Mouse (Mus musculus) kidney, postnatal 0 days (tissue): Measurements from ENCODE around the gene Gm10553. TPM values are rescaled to one million over a fixed set of nuclear protein-coding genes. Genes with fewer than 3 reads are reported as not detected.
"Not testable (repeated sequence)": the region's sequence is repeated elsewhere in the genome, so short reads cannot be mapped to it uniquely, and the experiment has no call there.

ENCODE experiments used
- ATAC-seq: fragments of 200-750 bp; cut with Nextera tagmentation; replicated peaks from 2 replicates; pipeline ENCODE4 v1.8.0; 2017; ENCODE audit warnings: low read depth, moderate number of reproducible peaks, moderate TSS enrichment, moderate library complexity; ENCODE audit not compliant: low FRiP score
- DNase-seq: peaks from one replicate; pipeline ENCODE4 v3.0.0-alpha.2; 2016; ENCODE audit warnings: low spot score
- H3K27ac ChIP-seq: fragments of 300-500 bp; sonication (generic); 2 replicates; pipeline ENCODE4 v1.5.1; 2014; ENCODE audit warnings: mild to moderate bottlenecking
- H3K27me3 ChIP-seq: fragments of 300-500 bp; sonication (generic); 2 replicates; pipeline ENCODE4 v1.6.1; 2014; ENCODE audit warnings: low read length, mixed read lengths; ENCODE audit not compliant: insufficient read depth
- H3K36me3 ChIP-seq: fragments of 300-500 bp; sonication (generic); 2 replicates; pipeline ENCODE4 v1.6.1; 2014; ENCODE audit warnings: low read length, mixed read lengths; ENCODE audit not compliant: insufficient read depth
- H3K4me1 ChIP-seq: fragments of 300-500 bp; sonication (generic); replicated peaks from 2 replicates; pipeline ENCODE4 v1.6.1; 2014; ENCODE audit warnings: antibody characterized with exemption, low read length, mixed read lengths; ENCODE audit not compliant: insufficient read depth
- H3K4me2 ChIP-seq: fragments of 300-500 bp; sonication (generic); 2 replicates; pipeline ENCODE4 v1.6.1; 2014; ENCODE audit warnings: mild to moderate bottlenecking, low read length, moderate library complexity, mixed read lengths
- H3K4me3 ChIP-seq: fragments of 300-500 bp; sonication (generic); replicated peaks from 2 replicates; pipeline ENCODE4 v1.5.1; 2014; ENCODE audit warnings: low read depth, low read length
- H3K9ac ChIP-seq: fragments of 300-500 bp; sonication (generic); 2 replicates; pipeline ENCODE4 v1.6.1; 2014; ENCODE audit warnings: low read depth, low read length
- H3K9me3 ChIP-seq: fragments of 300-500 bp; sonication (generic); replicated peaks from 2 replicates; pipeline ENCODE4 v1.6.1; 2016; ENCODE audit warnings: low read length, inconsistent platforms, mixed read lengths
- CTCF ChIP-seq: IDR thresholded peaks from 2 replicates; pipeline ENCODE4 v1.5.1; 2016; ENCODE audit warnings: antibody characterized with exemption, low read depth, mild to moderate bottlenecking, moderate library complexity
- WGBS: fragments of 180-500 bp; shearing (Covaris S2); extraction: QIAGEN DNeasy Blood & Tissue Kit; methylation state at CpG from one replicate; pipeline ENCODE4 v1.1.7; 2014; 5-methylcytosine and 5-hydroxymethylcytosine counted together
- polyA plus RNA-seq: library from polyadenylated mRNA; unstranded; fragments of >200 nt; fragmentation: Nextera tagmentation; extraction: Ambion mirVana; gene quantifications from 2 replicates; pipeline ENCODE4 v1.2.1, GENCODE M21; 2015

Gene Gm10553
- polyA plus RNA-seq, 1 experiment from 2014 or later, result not detected

DNA sequence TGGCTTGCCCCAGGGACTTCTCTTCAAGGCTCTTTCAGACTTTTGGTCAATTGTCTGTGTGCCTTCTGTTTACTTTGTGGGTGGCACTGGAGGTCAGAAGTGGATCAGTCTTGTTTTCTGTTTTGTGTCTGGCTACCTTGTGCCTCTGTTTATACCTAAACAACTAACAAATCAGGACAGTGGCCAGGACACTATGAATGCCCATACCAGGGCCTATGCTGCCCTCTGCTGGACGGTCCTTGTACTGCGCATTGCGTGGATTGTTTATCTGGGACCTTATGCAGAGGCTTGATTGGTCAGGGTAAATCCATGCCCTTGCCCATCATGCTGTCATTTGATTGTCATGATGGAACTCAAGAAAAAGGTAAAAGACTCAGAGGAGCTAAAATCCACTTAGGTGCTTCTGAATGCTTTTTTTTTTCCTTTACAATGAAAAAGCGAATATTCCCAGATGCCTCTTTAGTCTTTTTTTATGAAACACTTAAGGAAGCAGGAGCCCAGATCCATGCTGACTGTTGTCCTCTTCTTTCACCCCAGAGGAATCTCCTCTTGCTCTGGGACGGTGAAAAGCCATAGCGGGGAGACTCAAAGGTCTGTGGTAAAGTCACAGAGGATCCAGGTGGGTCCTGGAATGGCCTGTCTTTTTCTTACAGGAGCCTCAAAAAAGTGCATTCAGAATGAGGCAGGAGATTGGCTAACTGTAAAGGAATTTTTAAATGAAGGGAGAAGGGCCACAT, 14.9 kb downstream of the Gm10553 start:
- 56% methylated on average over 6 of the region's 6 CpGs for whole genome bisulfite sequencing
- not testable (repeated sequence) for H3K27ac ChIP-seq, H3K27me3 ChIP-seq, H3K4me1 ChIP-seq, H3K36me3 ChIP-seq, H3K9ac ChIP-seq, DNase-seq, H3K9me3 ChIP-seq, H3K4me2 ChIP-seq, H3K4me3 ChIP-seq, ATAC-seq
- TF ChIP-seq CTCF, result peak; percentile 34; the same call in 1 of the 2 replicates

DNA sequence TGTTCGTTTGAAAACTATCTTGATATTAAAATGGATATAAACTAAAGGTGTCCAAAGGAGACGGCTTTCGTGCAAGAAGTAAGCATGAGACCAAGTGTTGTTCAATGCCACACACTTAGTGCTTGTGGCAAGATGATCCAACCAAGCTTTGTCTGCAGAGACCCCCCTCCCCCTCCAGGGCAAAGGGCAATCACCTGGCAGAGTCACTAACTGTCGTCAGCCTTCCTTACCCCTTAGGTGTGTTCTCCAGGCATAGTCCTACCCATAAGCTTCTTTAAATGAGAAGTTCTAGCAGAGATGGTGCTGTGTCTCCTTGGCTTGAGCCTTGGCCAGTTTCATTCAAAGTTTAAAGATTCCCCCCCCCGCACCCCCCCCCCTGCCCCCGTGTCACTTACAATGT, 17.6 kb downstream of the Gm10553 start:
- not testable (repeated sequence) for H3K27me3 ChIP-seq, H3K27ac ChIP-seq, DNase-seq, H3K36me3 ChIP-seq, H3K4me2 ChIP-seq, ATAC-seq, H3K9me3 ChIP-seq, H3K4me3 ChIP-seq, H3K4me1 ChIP-seq, H3K9ac ChIP-seq
- 67% methylated on average over 4 of the region's 6 CpGs for WGBS

DNA sequence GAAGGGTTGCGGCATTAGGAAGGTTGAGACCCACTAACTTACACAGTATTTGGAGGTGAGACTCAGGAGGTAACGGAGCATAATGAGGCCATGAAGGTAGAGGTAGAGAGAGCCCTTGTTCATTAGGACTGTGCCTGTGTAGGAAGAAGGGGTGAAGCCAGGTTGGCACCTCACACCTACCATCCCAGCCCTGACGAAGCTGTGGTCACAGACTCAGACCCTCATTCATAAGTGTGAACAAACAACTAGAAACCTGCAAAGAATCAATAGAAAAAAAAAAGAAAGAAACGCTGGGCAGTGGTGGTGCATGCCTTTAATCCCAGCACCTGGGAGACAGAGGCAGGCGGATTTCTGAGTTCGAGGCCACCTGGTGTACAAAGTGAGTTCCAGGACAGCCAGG, 18.4 kb downstream of the Gm10553 start:
- not testable (repeated sequence) for H3K36me3 ChIP-seq, ATAC-seq, H3K27me3 ChIP-seq, H3K4me3 ChIP-seq, H3K4me2 ChIP-seq, H3K27ac ChIP-seq, H3K4me1 ChIP-seq, H3K9ac ChIP-seq, DNase-seq, H3K9me3 ChIP-seq
- 79% methylated on average over 5 of the region's 6 CpGs for WGBS

DNA sequence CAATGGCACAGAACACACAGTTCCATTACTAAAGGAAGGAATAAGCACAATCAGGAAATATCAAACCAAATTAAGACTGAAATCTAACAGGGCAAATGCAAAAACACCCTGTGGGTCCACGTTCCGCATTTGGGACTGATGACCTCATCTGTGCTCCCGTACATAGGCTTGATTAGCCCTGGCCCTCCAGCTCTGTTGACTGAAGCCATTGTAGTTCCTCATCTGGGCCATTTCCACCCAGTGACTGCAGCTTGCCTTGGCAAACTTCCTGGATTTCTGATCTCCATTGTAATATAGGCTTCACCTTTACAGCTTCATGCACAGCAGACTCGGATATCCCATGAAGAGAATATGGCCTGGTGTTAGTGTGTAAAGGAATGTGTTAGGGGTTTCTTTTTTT, 21.9 kb downstream of the Gm10553 start:
- not testable (repeated sequence) for DNase-seq, ATAC-seq, H3K4me1 ChIP-seq, H3K36me3 ChIP-seq, H3K27ac ChIP-seq, H3K9me3 ChIP-seq, H3K4me2 ChIP-seq, H3K27me3 ChIP-seq, H3K9ac ChIP-seq, H3K4me3 ChIP-seq
- WGBS, result 92% methylated on average over 4 of the region's 4 CpGs

DNA sequence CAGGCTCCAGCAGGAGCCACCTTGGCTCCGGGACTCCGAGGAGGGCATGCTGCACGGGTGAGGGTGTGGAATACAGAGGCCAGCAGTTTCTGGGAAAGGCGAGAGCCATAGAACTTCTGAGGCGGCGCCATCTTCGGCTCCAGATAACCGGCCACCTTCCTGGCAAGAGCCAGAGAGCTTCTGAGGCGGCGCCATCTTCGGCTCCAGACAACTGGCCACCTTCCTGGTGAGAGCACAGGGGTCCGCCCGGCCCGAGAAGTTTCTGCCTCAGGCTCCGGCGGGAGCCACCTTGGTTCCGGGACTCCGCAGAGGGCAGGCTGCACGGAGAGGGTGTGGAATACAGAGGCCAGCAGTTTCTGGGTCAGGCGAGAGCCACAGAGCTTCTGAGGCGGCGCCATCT, 33.7 kb downstream of the Gm10553 start:
- H3K4me1 ChIP-seq, H3K4me3 ChIP-seq, DNase-seq, H3K27ac ChIP-seq, H3K9me3 ChIP-seq, ATAC-seq, H3K9ac ChIP-seq, H3K4me2 ChIP-seq, H3K27me3 ChIP-seq, H3K36me3 ChIP-seq: not testable (repeated sequence)
- WGBS, result 94% methylated on average over 22 of the region's 22 CpGs

Other genes with a start within 250 kb of the Gm10553 start
- gene Slc16a14, start 165.0 kb upstream of the Gm10553 start, polyA plus RNA-seq, result 0.33 and 0.45 TPM in 2 replicates
- gene A530032D15Rik, start 9.7 kb downstream of the Gm10553 start, polyA plus RNA-seq, result not detected in 2 replicates
- gene C130026I21Rik, start 170.4 kb downstream of the Gm10553 start, polyA plus RNA-seq, result 0.14 and 0.23 TPM in 2 replicates